Mouse (Mus musculus): ENCODE measurements around the gene Klf13.

DNA sequence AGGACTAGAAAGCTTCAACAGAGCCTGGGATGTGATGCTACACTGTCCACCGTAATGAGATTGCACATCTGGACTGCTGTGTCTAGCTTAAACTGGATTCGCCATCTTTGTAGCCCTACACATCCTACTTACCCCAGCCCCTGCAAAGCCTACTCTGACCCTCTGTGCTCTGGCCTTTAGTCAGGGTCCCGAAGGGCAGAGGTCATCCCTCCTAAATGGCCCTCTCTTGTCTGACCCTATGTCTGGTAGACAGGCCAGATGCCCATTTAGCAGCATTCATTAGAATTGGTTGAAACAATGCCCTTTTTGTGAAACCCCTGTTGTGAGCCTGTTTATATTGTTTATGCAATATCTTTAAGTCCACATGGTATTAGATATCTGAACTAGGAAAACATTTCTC is 31.2 kb upstream of the Klf13 start:
- TF ChIP-seq EP300 (IDR thresholded peaks at IDR 0.05; ENCODE audit: insufficient read depth, low read depth, low read length) (no peak), CTCF (IDR thresholded peaks at IDR 0.05) (no peak), POLR2A (IDR thresholded peaks at IDR 0.05; ENCODE audit: insufficient read depth, low read depth, low read length) (no peak)
